Comparison of ENCODE assay signal across 8 mouse cellular contexts in genomic region chrX:47992606-47993005, GRCm38 (mm10). TPM values are rescaled to one million over a fixed set of nuclear protein-coding genes. Genes with fewer than 3 reads are reported as not detected.
DNase-seq lines count a peak whose midpoint lies in the region; ATAC-seq and TF ChIP-seq lines count a peak whose summit lies in the region.

No protein-coding gene starts in this region.

- peak; percentile 72 for DNase-seq in cerebellum, adult 11 months
- peak; percentile 71 for DNase-seq in embryo, embryonic 9.5 days (ENCODE audit: extremely low spot score)
- DNase-seq in left cerebral cortex, postnatal 4 days, result peak; percentile 74
- peak; percentile 54 to 71 for DNase-seq in spleen, adult 18-20 months

- no peak overlapping the region for H3K4me3 ChIP-seq in intestine, postnatal 0 days (ENCODE audit: low read depth, low read length)
- no peak overlapping the region for H3K4me3 ChIP-seq in midbrain, embryonic 13.5 days (replicated peaks)

- H3K27ac ChIP-seq in intestine, postnatal 0 days (ENCODE audit: low read depth, low read length), result no peak overlapping the region
- no peak overlapping the region for H3K27ac ChIP-seq in midbrain, embryonic 13.5 days

- no peak for ATAC-seq in cerebellum, adult (ENCODE audit: insufficient number of reproducible peaks, low FRiP score, low TSS enrichment)
- peak; percentile 97 for ATAC-seq in granulocyte monocyte progenitor cell, adult 5-6 weeks (replicated peaks; ENCODE audit: poor library complexity, severe bottlenecking)
- ATAC-seq in intestine, postnatal 0 days, result no peak
- ATAC-seq in midbrain, embryonic 13.5 days, result peak; percentile 69; the same call in 1 of the 2 replicates

- H3K9me3 ChIP-seq in intestine, postnatal 0 days (ENCODE audit: control insufficient read depth), result no peaks in the 10 kb centered on the region
- no peaks in the 10 kb centered on the region for H3K9me3 ChIP-seq in midbrain, embryonic 13.5 days

- TF ChIP-seq CTCF in intestine, postnatal 0 days (IDR thresholded peaks at IDR 0.05; ENCODE audit: low read depth), result peak; percentile 82

- H3K36me3 ChIP-seq in intestine, postnatal 0 days (ENCODE audit: control insufficient read depth, insufficient read depth), result no peaks in the 10 kb centered on the region
- H3K36me3 ChIP-seq in midbrain, embryonic 13.5 days, result no peaks in the 10 kb centered on the region

- H3K9ac ChIP-seq in intestine, postnatal 0 days (ENCODE audit: low read depth, low read length), result no peak overlapping the region
- H3K9ac ChIP-seq in midbrain, embryonic 13.5 days (replicated peaks), result no peak overlapping the region

- H3K4me1 ChIP-seq in intestine, postnatal 0 days (replicated peaks; ENCODE audit: control insufficient read depth, insufficient read depth, low read length), result no peaks in the 10 kb centered on the region
- no peaks in the 10 kb centered on the region for H3K4me1 ChIP-seq in midbrain, embryonic 13.5 days (replicated peaks)

- peak overlapping the region; percentile 38; the same call in 1 of the 2 replicates for H3K4me2 ChIP-seq in intestine, postnatal 0 days (replicated peaks; ENCODE audit: low read depth)
- H3K4me2 ChIP-seq in midbrain, embryonic 13.5 days (replicated peaks), result no peak overlapping the region

- WGBS in intestine, postnatal 0 days, result 22% methylated on average over 8 of the region's 8 CpGs
- 18% methylated on average over 8 of the region's 8 CpGs for WGBS in midbrain, embryonic 13.5 days

- intact Hi-C loops in left cerebral cortex, postnatal 4 days (cut with DNase I), result loop anchor here (10.0 kb wide), 1 partner anchor 262 kb away; the partner anchor contains the start of gene Utp14a

- no peaks in the 10 kb centered on the region for H3K27me3 ChIP-seq in intestine, postnatal 0 days (replicated peaks; ENCODE audit: control insufficient read depth, insufficient read depth, low read length)
- H3K27me3 ChIP-seq in midbrain, embryonic 13.5 days, result peaks cover 3% of the 10 kb centered on the region; the same call in 1 of the 2 replicates

RNA-seq across cellular contexts. Expression of gene Apln, which starts 42.0 kb away (rescaled TPM):
- 1.4 and 1.7 TPM in 2 replicates for total RNA-seq in granulocyte monocyte progenitor cell, adult 5-6 weeks (2014; fragmentation: Nextera tagmentation)
- 0.62 and 1.6 TPM in 2 replicates for total RNA-seq in granulocyte monocyte progenitor cell, adult 5-6 weeks (2017)
- polyA plus RNA-seq in intestine, postnatal 0 days (2015; fragmentation: Nextera tagmentation; extraction: Ambion mirVana), result 3.5 and 4.0 TPM in 2 replicates
- 10 to 100 TPM in 1 of 2 experiments, 1 to 10 TPM in 1; 9.2 to 11.1 TPM for total RNA-seq in left cerebral cortex, postnatal 4 days (2021)
- polyA plus RNA-seq in midbrain, embryonic 13.5 days (2015; fragmentation: Nextera tagmentation; extraction: Ambion mirVana), result 3.3 and 4.0 TPM in 2 replicates

Comparison
In these comparisons a context has a peak if more than half of its experiments do, and no peak if none do; other contexts are left out.
1. ATAC-seq: peak in granulocyte monocyte progenitor cell, adult 5-6 weeks (single experiment) and midbrain, embryonic 13.5 days (single experiment); none in cerebellum, adult (single experiment) and intestine, postnatal 0 days (single experiment).
2. Peak in every context shown above with its lines, with median percentiles within 50 percentile points of each other: DNase-seq.